Mouse (Mus musculus): ENCODE results near the gene Orai1. TPM values are rescaled to one million over a fixed set of nuclear protein-coding genes. Genes with fewer than 3 reads are reported as not detected.

Gene Orai1
- polyA plus RNA-seq, 1 experiment: 36.7 TPM

DNA sequence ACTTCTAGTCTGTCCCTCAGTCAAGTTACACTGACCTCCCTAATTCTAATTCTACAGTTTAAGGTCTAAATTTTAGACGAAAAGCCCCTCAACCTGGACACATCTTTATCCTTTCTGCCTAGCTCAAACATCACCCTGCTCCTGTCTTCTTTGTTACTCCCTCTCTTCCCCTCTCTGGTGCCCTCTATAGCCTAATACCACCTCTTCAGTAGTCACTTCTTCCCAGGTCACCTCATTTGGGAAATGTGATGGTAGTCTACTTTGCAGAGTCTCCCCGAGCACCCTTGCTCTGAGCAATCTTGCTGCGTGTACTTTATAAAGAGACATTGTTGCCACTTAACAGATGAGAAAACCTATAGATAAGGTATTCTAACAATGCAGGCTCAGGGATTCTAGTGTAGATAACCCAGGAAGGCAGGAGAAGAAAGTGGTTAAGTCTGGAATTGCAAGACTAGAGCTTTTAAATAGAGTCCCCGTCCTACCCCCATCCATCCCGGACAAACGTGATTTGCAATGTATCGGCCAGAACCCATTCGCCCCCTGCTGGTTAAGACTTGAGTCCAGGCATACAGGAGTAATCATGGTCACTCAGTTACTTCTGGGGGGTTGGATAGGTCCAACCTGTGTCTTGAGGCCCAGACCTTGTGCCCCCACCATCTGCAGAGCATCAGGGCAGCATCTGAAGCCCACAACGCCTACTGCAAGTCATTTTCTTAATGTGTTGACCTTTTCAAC is 30.9 kb downstream of the Orai1 start:
- H3K4me3 ChIP-seq: no peak overlapping the region
- no peak for TF ChIP-seq MYOD1 (IDR thresholded peaks at IDR 0.05; ENCODE audit: control insufficient read depth in 1 of 3, insufficient read length in 2 of 3, low read depth in 2 of 3)
- TF ChIP-seq SRF (IDR thresholded peaks at IDR 0.05; ENCODE audit: control insufficient read depth, insufficient read length, low read depth): no peak
- no peak for TF ChIP-seq TCF3 (IDR thresholded peaks at IDR 0.05; ENCODE audit: insufficient read length, low read depth)

DNA sequence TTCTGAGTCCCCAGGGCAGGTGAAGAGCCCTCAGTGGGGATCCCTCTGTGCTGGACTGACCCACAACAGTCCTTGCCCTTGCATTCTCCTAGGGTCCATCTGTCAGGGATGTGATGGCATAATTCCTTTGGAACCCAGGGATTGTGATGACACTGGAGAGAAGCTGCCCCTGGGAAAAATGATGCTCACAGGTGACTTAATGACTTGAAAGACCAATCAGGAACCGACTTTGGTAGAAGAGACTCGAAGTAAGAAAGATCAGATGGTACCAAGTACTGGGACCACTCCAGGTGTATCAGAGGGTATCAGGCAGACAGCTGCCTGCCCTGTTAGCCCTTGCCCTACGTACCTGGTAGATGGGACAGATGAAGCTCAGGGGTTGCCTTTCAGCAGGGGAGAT is 32.0 kb downstream of the Orai1 start, which contains the start of gene Morn3:
Morn3 (minus strand) TSS at position 101 of the 400 bp plus-strand sequence.
- H3K36me3 ChIP-seq (ENCODE audit: control insufficient read depth, insufficient read depth): no peaks in the 10 kb centered on the region
- H3K4me2 ChIP-seq (ENCODE audit: low read depth): peak within 1 kb of the TSS; percentile 48
- TF ChIP-seq CEBPB (IDR thresholded peaks at IDR 0.05; ENCODE audit: insufficient read depth, poor library complexity, severe bottlenecking): no peak
- TF ChIP-seq TCF12 (IDR thresholded peaks at IDR 0.05; ENCODE audit: insufficient read depth, poor library complexity, severe bottlenecking): no peak
- no peak within 1 kb of the TSS for H3ac ChIP-seq (ENCODE audit: control insufficient read depth, insufficient read length)
- H3K4me3 ChIP-seq: no peak within 1 kb of the TSS
- no peaks in the 10 kb centered on the region for H3K27me3 ChIP-seq (ENCODE audit: control insufficient read depth, insufficient read depth, insufficient read length)
- no peaks in the 10 kb centered on the region for H3K79me2 ChIP-seq (ENCODE audit: control insufficient read depth, insufficient read depth)

More for the DNA sequence above, 30.9 kb downstream of the Orai1 start:
- no peak overlapping the region for H3ac ChIP-seq (ENCODE audit: control insufficient read depth, insufficient read length)
- H3K79me2 ChIP-seq (ENCODE audit: control insufficient read depth, insufficient read depth): no peaks in the 10 kb centered on the region
- no peaks in the 10 kb centered on the region for H3K27me3 ChIP-seq (ENCODE audit: control insufficient read depth, insufficient read depth, insufficient read length)
- no peaks in the 10 kb centered on the region for H3K36me3 ChIP-seq (ENCODE audit: control insufficient read depth, insufficient read depth)
- H3K4me2 ChIP-seq (ENCODE audit: low read depth): peak overlapping the region; percentile 37

DNA sequence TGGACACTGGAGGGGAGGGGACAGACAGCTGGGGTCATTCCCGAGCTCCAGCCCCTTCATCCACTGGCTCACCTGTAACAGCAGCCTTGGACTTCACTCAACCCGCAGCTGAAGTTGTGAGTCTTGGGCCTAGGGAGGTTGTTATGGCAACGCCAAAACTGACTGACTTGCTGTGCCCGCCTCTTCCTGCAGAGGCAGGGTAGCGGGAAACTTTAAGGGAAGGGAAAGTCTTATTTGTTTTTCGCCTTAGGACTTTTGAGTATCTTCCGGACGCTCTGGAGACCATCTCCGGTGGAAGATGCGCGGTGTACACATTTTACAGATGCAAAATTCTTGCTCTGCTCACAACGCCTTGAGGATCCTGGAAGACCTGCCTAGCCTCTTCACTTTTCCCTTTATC is 34.4 kb downstream of the Orai1 start:
- H3K79me2 ChIP-seq (ENCODE audit: control insufficient read depth, insufficient read depth): no peaks in the 10 kb centered on the region
- H3K4me2 ChIP-seq (ENCODE audit: low read depth): no peak overlapping the region
- no peaks in the 10 kb centered on the region for H3K36me3 ChIP-seq (ENCODE audit: control insufficient read depth, insufficient read depth)
- H3ac ChIP-seq (ENCODE audit: control insufficient read depth, insufficient read length): no peak overlapping the region
- H3K4me3 ChIP-seq: no peak overlapping the region
- H3K27me3 ChIP-seq (ENCODE audit: control insufficient read depth, insufficient read depth, insufficient read length): no peaks in the 10 kb centered on the region
- TF ChIP-seq CEBPB (IDR thresholded peaks at IDR 0.05; ENCODE audit: insufficient read depth, poor library complexity, severe bottlenecking) (no peak), E2F4 (IDR thresholded peaks at IDR 0.05; ENCODE audit: insufficient read depth) (no peak), POLR2AphosphoS2 (IDR thresholded peaks at IDR 0.05; ENCODE audit: insufficient read length, low read depth) (no peak), TCF3 (IDR thresholded peaks at IDR 0.05; ENCODE audit: insufficient read length, low read depth) (no peak), MAX (IDR thresholded peaks at IDR 0.05; ENCODE audit: low read depth) (no peak), POLR2A (IDR thresholded peaks at IDR 0.05; ENCODE audit: insufficient read length, low read depth) (no peak), TCF12 (IDR thresholded peaks at IDR 0.05; ENCODE audit: insufficient read depth, poor library complexity, severe bottlenecking) (no peak), MYOD1 (IDR thresholded peaks at IDR 0.05; ENCODE audit: control insufficient read depth in 1 of 3, insufficient read length in 2 of 3, low read depth in 2 of 3) (no peak), REST (IDR thresholded peaks at IDR 0.05; ENCODE audit: insufficient read depth, insufficient read length) (no peak), MYOG (IDR thresholded peaks at IDR 0.05; ENCODE audit: control insufficient read depth in 1 of 3, insufficient read depth in 1 of 3, insufficient read length in 2 of 3, low read depth in 2 of 3) (no peak), SRF (IDR thresholded peaks at IDR 0.05; ENCODE audit: control insufficient read depth, insufficient read length, low read depth) (no peak)

DNA sequence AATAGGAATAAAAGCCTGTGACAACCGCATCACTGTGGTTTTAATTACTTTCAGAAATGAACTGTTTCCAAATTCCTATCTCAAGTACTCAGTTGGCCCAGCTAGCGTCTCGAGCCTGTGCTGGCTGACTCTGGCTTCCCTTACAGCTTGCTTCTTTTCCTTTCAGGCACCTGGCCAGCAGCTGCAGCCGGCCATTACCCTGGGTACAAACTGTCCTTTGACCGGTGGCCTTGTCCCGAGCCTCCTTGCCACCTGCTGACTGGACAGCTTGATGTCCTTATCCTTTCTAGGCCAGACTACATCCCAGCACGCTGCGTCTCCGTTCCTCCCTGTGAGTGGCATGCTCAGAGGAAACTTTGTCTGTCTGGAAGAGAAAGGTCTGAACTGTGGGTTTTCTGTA is 36.0 kb downstream of the Orai1 start:
- H3K36me3 ChIP-seq (ENCODE audit: control insufficient read depth, insufficient read depth): no peaks in the 10 kb centered on the region
- H3K4me3 ChIP-seq: no peak overlapping the region
- no peaks in the 10 kb centered on the region for H3K27me3 ChIP-seq (ENCODE audit: control insufficient read depth, insufficient read depth, insufficient read length)
- H3K4me2 ChIP-seq (ENCODE audit: low read depth): no peak overlapping the region
- no peaks in the 10 kb centered on the region for H3K79me2 ChIP-seq (ENCODE audit: control insufficient read depth, insufficient read depth)
- no peak for TF ChIP-seq MAX (IDR thresholded peaks at IDR 0.05; ENCODE audit: low read depth)
- TF ChIP-seq POLR2AphosphoS2 (IDR thresholded peaks at IDR 0.05; ENCODE audit: insufficient read length, low read depth): no peak
- TF ChIP-seq MYOD1 (IDR thresholded peaks at IDR 0.05; ENCODE audit: control insufficient read depth in 1 of 3, insufficient read length in 2 of 3, low read depth in 2 of 3): no peak
- TF ChIP-seq POLR2A (IDR thresholded peaks at IDR 0.05; ENCODE audit: insufficient read length, low read depth): no peak
- TF ChIP-seq CEBPB (IDR thresholded peaks at IDR 0.05; ENCODE audit: insufficient read depth, poor library complexity, severe bottlenecking): no peak
- TF ChIP-seq TCF12 (IDR thresholded peaks at IDR 0.05; ENCODE audit: insufficient read depth, poor library complexity, severe bottlenecking): no peak
- TF ChIP-seq REST (IDR thresholded peaks at IDR 0.05; ENCODE audit: insufficient read depth, insufficient read length): no peak
- TF ChIP-seq MYOG (IDR thresholded peaks at IDR 0.05; ENCODE audit: control insufficient read depth in 1 of 3, insufficient read depth in 1 of 3, insufficient read length in 2 of 3, low read depth in 2 of 3): no peak
- TF ChIP-seq SRF (IDR thresholded peaks at IDR 0.05; ENCODE audit: control insufficient read depth, insufficient read length, low read depth): no peak
- no peak overlapping the region for H3ac ChIP-seq (ENCODE audit: control insufficient read depth, insufficient read length)

DNA sequence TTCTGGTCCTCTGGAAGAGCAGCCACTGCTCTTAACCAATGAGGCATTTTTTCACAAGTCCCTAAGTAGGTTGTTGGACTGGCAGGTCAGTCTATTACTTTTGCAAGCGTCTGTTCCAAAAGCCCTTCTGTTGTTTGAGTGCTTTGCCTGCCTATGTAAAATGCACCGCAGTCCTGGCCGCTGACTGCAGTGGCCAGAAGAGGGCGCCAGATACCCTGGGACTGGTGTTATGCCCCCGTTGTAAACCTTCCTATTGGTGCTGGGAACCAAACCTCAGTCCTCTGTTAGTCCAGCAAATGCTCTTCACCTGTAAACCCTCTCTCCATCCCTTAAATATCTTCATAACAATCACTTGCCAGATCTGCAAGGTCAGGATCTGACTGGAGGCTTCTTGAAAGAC is 36.9 kb downstream of the Orai1 start:
- H3K4me3 ChIP-seq: no peak overlapping the region
- no peaks in the 10 kb centered on the region for H3K36me3 ChIP-seq (ENCODE audit: control insufficient read depth, insufficient read depth)
- no peak overlapping the region for H3ac ChIP-seq (ENCODE audit: control insufficient read depth, insufficient read length)
- H3K79me2 ChIP-seq (ENCODE audit: control insufficient read depth, insufficient read depth): no peaks in the 10 kb centered on the region
- H3K4me2 ChIP-seq (ENCODE audit: low read depth): no peak overlapping the region
- H3K27me3 ChIP-seq (ENCODE audit: control insufficient read depth, insufficient read depth, insufficient read length): no peaks in the 10 kb centered on the region
- no peak for TF ChIP-seq TCF3 (IDR thresholded peaks at IDR 0.05; ENCODE audit: insufficient read length, low read depth)
- TF ChIP-seq SRF (IDR thresholded peaks at IDR 0.05; ENCODE audit: control insufficient read depth, insufficient read length, low read depth): no peak
- no peak for TF ChIP-seq MYOD1 (IDR thresholded peaks at IDR 0.05; ENCODE audit: control insufficient read depth in 1 of 3, insufficient read length in 2 of 3, low read depth in 2 of 3)
- TF ChIP-seq POLR2A (IDR thresholded peaks at IDR 0.05; ENCODE audit: insufficient read length, low read depth): no peak
- TF ChIP-seq MAX (IDR thresholded peaks at IDR 0.05; ENCODE audit: low read depth): no peak
- TF ChIP-seq USF1 (IDR thresholded peaks at IDR 0.05; ENCODE audit: low read depth): no peak
- TF ChIP-seq POLR2AphosphoS2 (IDR thresholded peaks at IDR 0.05; ENCODE audit: insufficient read length, low read depth): no peak
- TF ChIP-seq REST (IDR thresholded peaks at IDR 0.05; ENCODE audit: insufficient read depth, insufficient read length): no peak
- no peak for TF ChIP-seq CEBPB (IDR thresholded peaks at IDR 0.05; ENCODE audit: insufficient read depth, poor library complexity, severe bottlenecking)
- no peak for TF ChIP-seq MYOG (IDR thresholded peaks at IDR 0.05; ENCODE audit: control insufficient read depth in 1 of 3, insufficient read depth in 1 of 3, insufficient read length in 2 of 3, low read depth in 2 of 3)
- TF ChIP-seq E2F4 (IDR thresholded peaks at IDR 0.05; ENCODE audit: insufficient read depth): no peak
- no peak for TF ChIP-seq TCF12 (IDR thresholded peaks at IDR 0.05; ENCODE audit: insufficient read depth, poor library complexity, severe bottlenecking)

Measured in myocyte (in vitro differentiated cells).